Mouse (Mus musculus) heart, embryonic 14.5 days (tissue): ENCODE results near the gene Pot1b. TPM values are rescaled to one million over a fixed set of nuclear protein-coding genes. Genes with fewer than 3 reads are reported as not detected.

Source experiments
- ATAC-seq: fragments of 200-750 bp; cut with Nextera tagmentation; 2 replicates; pipeline ENCODE4 v1.8.0; 2017; ENCODE audit warnings: low read depth, moderate TSS enrichment; ENCODE audit not compliant: insufficient number of reproducible peaks, insufficient read depth, low FRiP score
- H3K27ac ChIP-seq, 2 experiments: fragments of 200-500 bp in 1 of 2; fragments of 300-500 bp in 1 of 2; sonication (generic) in 1 of 2; replicated peaks in 1 of 2; 2 replicates each; pipeline ENCODE4 v1.5.1; 2012 to 2014; ENCODE audit warnings: low read depth in 2 of 2, low read length in 2 of 2, control low read depth in 1 of 2, mild to moderate bottlenecking in 1 of 2, mixed read lengths in 1 of 2; ENCODE audit not compliant: control insufficient read depth in 1 of 2, insufficient read depth in 1 of 2
- H3K27me3 ChIP-seq: fragments of 300-500 bp; sonication (generic); 2 replicates; pipeline ENCODE4 v1.6.1; 2014; ENCODE audit warnings: mild to moderate bottlenecking, low read length, control low read depth; ENCODE audit not compliant: control insufficient read depth, insufficient read depth
- H3K36me3 ChIP-seq: fragments of 300-500 bp; sonication (generic); 2 replicates; pipeline ENCODE4 v1.6.1; 2014; ENCODE audit warnings: mild to moderate bottlenecking, control low read depth, low read length, mixed read lengths; ENCODE audit not compliant: control insufficient read depth, insufficient read depth
- H3K4me1 ChIP-seq, 2 experiments: fragments of 200-500 bp in 1 of 2; fragments of 300-500 bp in 1 of 2; sonication (generic) in 1 of 2; 2 replicates each; pipeline ENCODE4 v1.6.1; 2012 to 2014; ENCODE audit warnings: low read length in 2 of 2, control low read depth in 1 of 2, mixed read lengths in 1 of 2; ENCODE audit not compliant: control insufficient read depth in 2 of 2, insufficient read depth in 2 of 2
- H3K4me2 ChIP-seq: fragments of 300-500 bp; sonication (generic); 2 replicates; pipeline ENCODE4 v1.6.1; 2014; ENCODE audit warnings: mild to moderate bottlenecking, low read length
- H3K4me3 ChIP-seq, 2 experiments: fragments of 200-500 bp in 1 of 2; fragments of 300-500 bp in 1 of 2; sonication (generic) in 1 of 2; 2 replicates each; pipeline ENCODE4 v1.5.1; 2012 to 2014; ENCODE audit warnings: low read length in 2 of 2, mild to moderate bottlenecking in 2 of 2, control low read depth in 1 of 2, low read depth in 1 of 2, moderate library complexity in 1 of 2; ENCODE audit not compliant: control insufficient read depth in 1 of 2, insufficient read depth in 1 of 2
- H3K9ac ChIP-seq: fragments of 300-500 bp; sonication (generic); 2 replicates; pipeline ENCODE4 v1.6.1; 2014; ENCODE audit warnings: mild to moderate bottlenecking, low read length
- H3K9me3 ChIP-seq: fragments of 300-500 bp; sonication (generic); 2 replicates; pipeline ENCODE4 v1.6.1; 2016; ENCODE audit warnings: low read length, control low read depth; ENCODE audit not compliant: control insufficient read depth
- WGBS: fragments of 180-500 bp; shearing (Covaris S2); extraction: QIAGEN DNeasy Blood & Tissue Kit; methylation state at CpG from one replicate; pipeline ENCODE4 v1.1.7; 2014; 5-methylcytosine and 5-hydroxymethylcytosine counted together
- polyA plus RNA-seq: library from polyadenylated mRNA; unstranded; fragments of >200 nt; fragmentation: Nextera tagmentation; extraction: Ambion mirVana; gene quantifications from 2 replicates; pipeline ENCODE4 v1.2.1, GENCODE M21; 2014

The Pot1b gene
- 3.5 and 5.3 TPM in 2 replicates for polyA plus RNA-seq

DNA sequence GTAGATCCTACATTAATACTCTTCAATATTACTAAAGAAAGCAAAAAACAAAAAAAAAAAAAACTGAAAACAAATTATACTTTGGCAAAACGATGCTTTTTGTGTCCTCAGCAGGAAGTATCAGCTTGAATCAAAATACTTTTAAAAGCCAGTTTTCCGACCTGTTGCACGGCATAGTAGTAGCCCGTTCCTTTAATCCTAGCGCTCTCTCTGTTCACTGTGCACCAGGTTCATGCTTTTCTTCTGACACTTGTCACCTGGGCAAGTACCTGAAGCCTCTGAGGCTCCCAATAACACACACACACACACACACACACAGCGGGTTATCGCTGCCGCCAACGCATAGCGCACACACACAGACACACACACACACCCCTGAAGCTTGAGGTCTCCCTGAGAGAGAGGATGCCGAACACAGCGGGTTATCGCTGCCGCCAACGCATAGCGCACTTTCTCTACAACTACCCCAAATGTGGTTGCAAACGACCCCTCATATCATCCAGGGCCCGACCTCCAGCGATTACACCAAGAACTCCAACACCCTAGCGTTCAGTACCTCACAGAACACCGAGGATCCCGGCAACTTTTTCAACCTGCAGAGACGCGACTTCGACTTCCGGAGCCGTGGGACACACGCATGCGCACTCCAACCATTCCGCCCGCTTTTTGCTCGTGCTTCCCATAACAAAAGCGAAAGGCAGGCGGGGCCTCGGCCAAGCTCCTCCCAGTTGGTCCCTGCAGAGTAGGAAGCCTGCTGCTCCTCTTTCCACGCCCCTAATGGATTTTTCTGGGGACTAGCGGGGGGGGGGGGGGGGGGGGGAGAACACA, at the start of gene Pot1b:
TSS of gene Pot1b (minus strand) at position 645 of the 828 bp plus-strand sequence.
- Histone ChIP-seq H3K4me1 (no peaks in the 10 kb centered on the region), H3K27ac (peak within 1 kb of the TSS; percentile 51 to 58; a peak in 2 of 4 replicates), H3K9ac (peak within 1 kb of the TSS; percentile 76), H3K36me3 (peaks cover 20% of the 10 kb centered on the region), H3K27me3 (no peaks in the 10 kb centered on the region), H3K4me3 (peak within 1 kb of the TSS; percentile 71 to 93), H3K9me3 (no peaks in the 10 kb centered on the region), H3K4me2 (peak within 1 kb of the TSS; percentile 74)
- under 1% methylated on average over 36 of the region's 37 CpGs for WGBS
- ATAC-seq: peak; percentile 99

DNA sequence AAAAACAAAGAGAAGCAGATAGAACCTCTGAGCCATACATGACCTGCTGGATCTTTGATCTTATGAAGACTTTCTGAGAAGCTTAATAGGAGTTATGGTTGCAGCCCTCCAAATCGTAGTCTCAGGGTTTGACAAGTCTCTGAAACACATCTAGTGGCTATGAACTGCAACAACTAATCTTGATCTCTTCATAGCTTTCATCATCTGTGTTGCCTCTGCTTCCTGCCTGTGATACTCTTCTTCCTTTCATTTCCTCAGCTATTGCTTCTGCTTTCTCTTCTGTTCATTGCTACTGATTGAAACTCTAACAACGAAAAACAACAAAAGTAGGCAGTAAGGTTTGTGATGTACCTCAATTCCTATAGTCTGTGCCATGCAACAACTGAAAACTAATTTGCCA, 38.7 kb upstream of the Pot1b start:
- no peaks in the 10 kb centered on the region for H3K9me3 ChIP-seq
- H3K4me1 ChIP-seq: no peaks in the 10 kb centered on the region
- H3K27me3 ChIP-seq: no peaks in the 10 kb centered on the region
- no peak overlapping the region for H3K9ac ChIP-seq
- no peaks in the 10 kb centered on the region for H3K36me3 ChIP-seq
- no peak for ATAC-seq
- no peak overlapping the region for H3K4me2 ChIP-seq
- H3K4me3 ChIP-seq: no peak overlapping the region
- H3K27ac ChIP-seq: no peak overlapping the region
- WGBS: 66% methylated on average over 2 of the region's 2 CpGs

DNA sequence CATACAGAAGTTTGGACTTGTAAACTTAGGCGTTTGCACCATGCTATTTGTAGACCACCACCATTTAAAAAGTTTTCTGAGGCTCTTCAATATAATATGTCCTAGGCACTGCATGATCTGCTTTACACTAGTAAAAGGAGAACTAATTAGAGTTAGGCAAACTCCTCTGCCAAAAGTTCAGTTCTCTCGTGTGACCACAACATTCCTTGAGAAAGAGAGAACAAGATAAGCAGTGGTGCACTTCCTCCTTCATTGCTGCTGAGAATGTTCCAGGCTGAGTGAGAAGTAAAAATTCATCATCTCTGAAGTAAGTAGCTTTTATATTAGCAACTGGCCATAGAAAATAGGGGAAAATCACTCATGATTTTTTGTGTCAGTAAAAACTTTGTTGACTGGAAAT, 37.4 kb upstream of the Pot1b start, which contains the start of gene Adgre4:
TSS of gene Adgre4 (plus strand) at position 199 of the 400 bp plus-strand sequence.
- Histone ChIP-seq H3K36me3 (no peaks in the 10 kb centered on the region), H3K4me2 (no peak within 1 kb of the TSS), H3K9me3 (no peaks in the 10 kb centered on the region), H3K27ac (no peak within 1 kb of the TSS), H3K27me3 (no peaks in the 10 kb centered on the region), H3K4me3 (no peak within 1 kb of the TSS), H3K9ac (no peak within 1 kb of the TSS), H3K4me1 (no peaks in the 10 kb centered on the region)
- 31% methylated on average over 2 of the region's 2 CpGs for WGBS
- ATAC-seq: no peak

DNA sequence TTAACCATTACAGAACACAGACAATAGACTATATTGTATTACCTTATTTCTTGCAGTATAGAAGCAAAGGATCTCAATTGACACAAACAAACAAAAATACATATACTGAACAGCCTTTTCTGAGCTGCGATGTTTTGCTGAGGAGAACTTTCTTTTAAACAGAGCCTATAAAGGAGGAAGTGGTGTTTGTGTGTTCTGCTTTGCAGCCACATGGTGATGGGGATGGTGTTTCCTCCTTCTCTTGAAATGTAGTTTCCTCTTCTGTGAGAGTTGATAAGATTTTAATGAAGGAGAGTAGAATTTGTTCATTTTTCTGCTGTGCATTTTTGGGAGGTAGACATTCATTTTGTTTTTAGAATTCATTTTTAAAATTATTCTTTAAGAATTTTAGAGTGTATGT, 24.2 kb upstream of the Pot1b start:
- H3K4me1 ChIP-seq: no peaks in the 10 kb centered on the region
- no peak overlapping the region for H3K27ac ChIP-seq
- ATAC-seq: no peak
- H3K27me3 ChIP-seq: no peaks in the 10 kb centered on the region
- no peak overlapping the region for H3K9ac ChIP-seq
- no peak overlapping the region for H3K4me3 ChIP-seq
- H3K36me3 ChIP-seq: no peaks in the 10 kb centered on the region
- no peaks in the 10 kb centered on the region for H3K9me3 ChIP-seq
- WGBS: 63% methylated on average over 1 of the region's 1 CpGs
- H3K4me2 ChIP-seq: no peak overlapping the region

DNA sequence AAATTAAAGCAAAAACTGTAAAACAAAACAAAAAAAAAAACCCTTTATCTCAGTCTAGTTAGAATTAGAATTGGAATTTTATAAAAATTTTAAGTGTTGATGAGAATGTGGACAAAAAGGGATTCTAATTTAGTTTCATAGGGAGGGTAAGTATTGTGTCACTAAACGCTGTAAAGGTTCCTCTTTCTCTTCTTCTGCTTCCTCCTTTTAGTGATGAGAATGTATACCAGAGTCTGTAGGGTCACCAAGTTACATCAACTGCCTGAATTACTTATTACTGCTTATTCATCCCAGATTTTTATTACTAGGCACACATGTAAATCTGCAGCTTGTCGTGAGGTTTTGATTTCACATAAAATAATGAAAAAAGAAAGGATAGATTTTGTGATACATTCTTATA, 13.8 kb upstream of the Pot1b start:
- Histone ChIP-seq H3K9me3 (no peaks in the 10 kb centered on the region), H3K27ac (no peak overlapping the region), H3K4me1 (no peaks in the 10 kb centered on the region), H3K27me3 (no peaks in the 10 kb centered on the region), H3K36me3 (no peaks in the 10 kb centered on the region), H3K4me3 (no peak overlapping the region), H3K9ac (no peak overlapping the region), H3K4me2 (no peak overlapping the region)
- WGBS: 67% methylated on average over 2 of the region's 2 CpGs
- ATAC-seq: no peak

DNA sequence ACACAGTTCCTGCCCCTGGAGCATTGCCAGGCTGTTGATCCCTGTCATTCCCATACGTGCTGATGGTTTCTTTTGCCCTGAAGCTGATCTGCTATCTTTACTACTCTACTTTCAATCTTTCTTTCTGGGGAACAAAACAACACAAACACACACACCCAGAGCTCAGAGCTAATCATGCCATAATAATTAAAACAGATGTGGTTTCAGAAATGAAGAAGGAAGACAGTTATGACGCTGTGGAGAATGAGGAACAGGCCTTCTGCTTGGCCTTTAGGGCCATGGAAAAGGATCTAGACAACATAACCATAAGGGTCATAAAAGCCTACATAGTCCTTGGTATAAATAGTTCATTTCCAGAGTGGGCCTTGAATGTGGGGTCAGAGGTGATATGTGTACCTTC, 9.8 kb upstream of the Pot1b start:
- Histone ChIP-seq H3K27me3 (no peaks in the 10 kb centered on the region), H3K4me3 (no peak overlapping the region), H3K4me2 (no peak overlapping the region), H3K4me1 (no peaks in the 10 kb centered on the region), H3K27ac (no peak overlapping the region), H3K36me3 (no peaks in the 10 kb centered on the region), H3K9me3 (no peaks in the 10 kb centered on the region), H3K9ac (no peak overlapping the region)
- ATAC-seq: no peak
- 61% methylated on average over 2 of the region's 2 CpGs for WGBS

DNA sequence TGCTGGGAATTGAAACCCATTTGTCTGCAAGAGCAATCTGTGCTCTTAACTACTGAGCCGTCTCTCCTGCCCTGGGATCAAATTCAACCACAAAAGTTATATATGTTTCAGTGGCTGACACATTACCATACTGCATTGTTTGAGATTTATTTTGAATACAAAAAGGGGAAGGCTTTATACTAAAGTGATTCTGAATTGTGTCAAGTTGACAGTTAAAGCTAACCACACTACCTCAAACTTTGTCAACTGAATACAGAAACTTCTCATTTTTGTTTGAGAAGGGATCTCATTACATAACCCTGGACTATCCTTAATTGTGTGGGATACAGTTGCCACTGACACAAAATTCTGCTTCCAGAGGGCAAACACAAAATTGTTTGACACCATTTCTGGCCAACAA, 8.8 kb upstream of the Pot1b start:
- Histone ChIP-seq H3K4me2 (no peak overlapping the region), H3K27ac (no peak overlapping the region)

DNA sequence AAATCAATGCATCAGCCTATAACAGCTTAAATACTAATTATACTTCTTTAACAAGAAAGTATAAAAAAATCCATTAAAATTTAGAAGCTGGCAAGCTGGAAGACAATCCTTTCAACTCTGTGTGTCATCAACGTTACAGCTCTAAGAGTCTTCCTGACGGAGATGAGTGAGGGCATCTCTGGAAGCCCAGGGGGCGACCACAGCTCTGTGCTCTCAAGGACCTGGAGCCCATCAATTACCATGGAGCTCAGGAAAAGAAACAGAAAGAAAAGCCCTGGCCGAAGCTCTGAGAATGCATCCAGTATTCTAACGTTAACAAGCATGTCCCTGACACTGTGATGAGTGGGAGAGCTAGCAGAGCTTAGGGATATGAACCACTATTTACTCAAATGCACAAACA, 9.6 kb downstream of the Pot1b start:
- H3K4me3 ChIP-seq: no peak overlapping the region
- 73% methylated on average over 5 of the region's 5 CpGs for WGBS
- no peak for ATAC-seq
- no peaks in the 10 kb centered on the region for H3K27me3 ChIP-seq
- H3K9ac ChIP-seq: no peak overlapping the region
- no peak overlapping the region for H3K27ac ChIP-seq
- H3K4me2 ChIP-seq: no peak overlapping the region
- no peaks in the 10 kb centered on the region for H3K9me3 ChIP-seq
- peaks cover 37% of the 10 kb centered on the region for H3K36me3 ChIP-seq
- no peaks in the 10 kb centered on the region for H3K4me1 ChIP-seq

More for the DNA sequence above, 8.8 kb upstream of the Pot1b start:
- no peaks in the 10 kb centered on the region for H3K36me3 ChIP-seq
- no peaks in the 10 kb centered on the region for H3K4me1 ChIP-seq
- WGBS: 76% methylated on average over 1 of the region's 1 CpGs
- ATAC-seq: no peak
- H3K4me3 ChIP-seq: no peak overlapping the region
- no peaks in the 10 kb centered on the region for H3K27me3 ChIP-seq
- H3K9ac ChIP-seq: no peak overlapping the region
- H3K9me3 ChIP-seq: no peaks in the 10 kb centered on the region
